Mouse (Mus musculus): Measurements from ENCODE around the gene Olfr625-ps1. TPM values are rescaled to one million over a fixed set of nuclear protein-coding genes. Genes with fewer than 3 reads are reported as not detected.

Olfr625-ps1 gene
- polyA plus RNA-seq (2014; fragmentation: Nextera tagmentation; extraction: Ambion mirVana): not detected in 2 replicates

DNA sequence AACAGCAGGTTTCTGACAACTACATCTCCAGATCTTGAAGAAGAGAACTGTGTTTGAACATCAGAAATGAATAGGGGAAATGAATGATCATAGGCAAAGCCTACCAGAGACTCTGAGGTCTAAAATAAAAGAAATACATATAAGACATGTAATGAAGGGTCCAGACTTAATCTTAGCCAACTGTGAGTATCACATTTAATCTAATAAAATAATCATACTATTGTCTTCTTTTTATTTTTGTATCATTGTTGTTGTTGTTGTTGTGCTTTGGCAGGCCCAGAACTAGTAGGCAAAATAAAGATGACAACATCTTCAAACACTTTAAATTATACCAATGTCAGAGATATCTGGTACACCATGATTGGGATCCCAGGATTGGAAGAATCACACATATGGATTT is at the start of gene Olfr625-ps1:
TSS of gene Olfr625-ps1 (plus strand) at position 301 of the 400 bp plus-strand sequence.
- Histone ChIP-seq H3K9ac (ENCODE audit: low read length) (no peak within 1 kb of the TSS), H3K27ac (ENCODE audit: low read depth, low read length) (no peak within 1 kb of the TSS), H3K9me3 (replicated peaks; ENCODE audit: control insufficient read depth, low read length) (no peaks in the 10 kb centered on the region), H3K4me3 (ENCODE audit: low read depth, low read length) (no peak within 1 kb of the TSS), H3K36me3 (ENCODE audit: control insufficient read depth, insufficient read depth, low read length) (no peaks in the 10 kb centered on the region), H3K4me2 (ENCODE audit: low read length) (no peak within 1 kb of the TSS), H3K27me3 (replicated peaks; ENCODE audit: control insufficient read depth, insufficient read depth, low read length) (no peaks in the 10 kb centered on the region), H3K4me1 (ENCODE audit: control insufficient read depth, insufficient read depth, low read length) (no peaks in the 10 kb centered on the region)
- ATAC-seq: no peak
- no peak for DNase-seq (ENCODE audit: low spot score)

DNA sequence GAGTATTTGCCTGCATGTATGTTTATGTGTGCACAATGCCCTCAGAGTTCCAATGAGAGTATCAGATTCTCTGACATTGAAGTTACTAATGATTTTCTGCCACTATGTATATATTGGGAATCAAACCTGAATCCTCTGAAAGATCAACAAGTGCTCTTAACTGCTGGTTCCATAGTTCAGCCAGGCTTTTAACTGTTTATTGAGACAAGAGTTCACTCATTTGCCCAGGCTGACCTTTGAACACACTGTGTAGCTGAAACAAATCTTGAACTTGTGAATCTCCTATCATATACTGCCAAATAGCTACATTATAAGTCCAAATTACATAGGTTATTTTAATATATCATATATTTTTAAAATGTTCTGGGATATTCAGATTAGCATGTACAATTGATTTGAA is 45.7 kb upstream of the Olfr625-ps1 start:
- DNase-seq (ENCODE audit: low spot score): no peak
- Histone ChIP-seq H3K9me3 (replicated peaks; ENCODE audit: control insufficient read depth, low read length) (no peaks in the 10 kb centered on the region), H3K36me3 (ENCODE audit: control insufficient read depth, insufficient read depth, low read length) (no peaks in the 10 kb centered on the region), H3K4me3 (ENCODE audit: low read depth, low read length) (no peak overlapping the region), H3K4me2 (ENCODE audit: low read length) (no peak overlapping the region), H3K4me1 (ENCODE audit: control insufficient read depth, insufficient read depth, low read length) (no peaks in the 10 kb centered on the region), H3K9ac (ENCODE audit: low read length) (no peak overlapping the region), H3K27ac (ENCODE audit: low read depth, low read length) (no peak overlapping the region), H3K27me3 (replicated peaks; ENCODE audit: control insufficient read depth, insufficient read depth, low read length) (no peaks in the 10 kb centered on the region)
- no peak for ATAC-seq

DNA sequence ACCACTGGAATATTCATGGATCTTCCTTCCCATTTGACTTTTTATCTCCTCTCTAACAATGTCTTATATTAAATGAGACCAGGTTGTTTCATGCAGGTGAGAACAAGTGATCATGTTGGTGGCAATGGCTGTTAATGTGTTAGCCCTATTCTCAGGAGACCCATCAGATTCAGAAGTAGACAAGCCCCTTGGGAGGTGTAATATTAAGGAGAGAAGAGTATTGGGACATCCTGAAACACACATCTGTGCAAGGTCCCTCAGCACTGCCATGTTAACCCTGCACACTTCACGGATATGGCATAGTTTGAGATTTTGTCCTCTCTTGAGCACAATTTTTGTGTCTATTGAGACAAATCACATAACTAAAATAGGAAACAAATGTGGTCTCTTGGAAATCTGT is 39.9 kb upstream of the Olfr625-ps1 start, which contains the start of gene Olfr622:
TSS of gene Olfr622 (minus strand) at position 101 of the 400 bp plus-strand sequence.
- Histone ChIP-seq H3K4me1 (ENCODE audit: control insufficient read depth, insufficient read depth, low read length) (no peaks in the 10 kb centered on the region), H3K36me3 (ENCODE audit: control insufficient read depth, insufficient read depth, low read length) (no peaks in the 10 kb centered on the region), H3K4me3 (ENCODE audit: low read depth, low read length) (no peak within 1 kb of the TSS), H3K27me3 (replicated peaks; ENCODE audit: control insufficient read depth, insufficient read depth, low read length) (no peaks in the 10 kb centered on the region), H3K9ac (ENCODE audit: low read length) (no peak within 1 kb of the TSS), H3K4me2 (ENCODE audit: low read length) (no peak within 1 kb of the TSS), H3K9me3 (replicated peaks; ENCODE audit: control insufficient read depth, low read length) (no peaks in the 10 kb centered on the region), H3K27ac (ENCODE audit: low read depth, low read length) (no peak within 1 kb of the TSS)
- WGBS: 68% methylated on average over 1 of the region's 1 CpGs
- ATAC-seq: no peak
- no peak for DNase-seq (ENCODE audit: low spot score)

DNA sequence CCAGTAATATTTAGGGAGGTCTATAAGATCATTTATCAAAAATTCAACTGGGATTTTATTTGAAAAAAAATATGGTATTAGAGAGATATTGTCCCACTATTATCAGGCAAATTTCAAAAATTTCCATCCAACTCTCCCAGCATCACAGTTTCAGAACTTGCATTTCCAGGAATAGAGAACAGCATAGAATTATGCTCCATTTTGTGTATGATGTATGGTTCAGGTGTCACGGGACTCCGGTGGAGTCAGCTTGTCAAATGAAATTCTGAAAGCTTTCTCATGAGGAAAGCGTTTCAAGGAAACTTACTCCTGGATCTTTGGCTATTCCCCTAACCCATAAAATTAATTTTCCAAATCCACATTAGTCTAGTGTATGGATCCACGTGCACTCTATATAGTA is 38.5 kb upstream of the Olfr625-ps1 start:
- no peak overlapping the region for H3K27ac ChIP-seq (ENCODE audit: low read depth, low read length)
- no peak for DNase-seq (ENCODE audit: low spot score)
- 87% methylated on average over 4 of the region's 4 CpGs for WGBS
- no peaks in the 10 kb centered on the region for H3K36me3 ChIP-seq (ENCODE audit: control insufficient read depth, insufficient read depth, low read length)
- H3K4me2 ChIP-seq (ENCODE audit: low read length): no peak overlapping the region
- no peak overlapping the region for H3K4me3 ChIP-seq (ENCODE audit: low read depth, low read length)
- H3K9me3 ChIP-seq (replicated peaks; ENCODE audit: control insufficient read depth, low read length): no peaks in the 10 kb centered on the region
- H3K9ac ChIP-seq (ENCODE audit: low read length): no peak overlapping the region
- no peak for ATAC-seq
- no peaks in the 10 kb centered on the region for H3K27me3 ChIP-seq (replicated peaks; ENCODE audit: control insufficient read depth, insufficient read depth, low read length)
- no peaks in the 10 kb centered on the region for H3K4me1 ChIP-seq (ENCODE audit: control insufficient read depth, insufficient read depth, low read length)

DNA sequence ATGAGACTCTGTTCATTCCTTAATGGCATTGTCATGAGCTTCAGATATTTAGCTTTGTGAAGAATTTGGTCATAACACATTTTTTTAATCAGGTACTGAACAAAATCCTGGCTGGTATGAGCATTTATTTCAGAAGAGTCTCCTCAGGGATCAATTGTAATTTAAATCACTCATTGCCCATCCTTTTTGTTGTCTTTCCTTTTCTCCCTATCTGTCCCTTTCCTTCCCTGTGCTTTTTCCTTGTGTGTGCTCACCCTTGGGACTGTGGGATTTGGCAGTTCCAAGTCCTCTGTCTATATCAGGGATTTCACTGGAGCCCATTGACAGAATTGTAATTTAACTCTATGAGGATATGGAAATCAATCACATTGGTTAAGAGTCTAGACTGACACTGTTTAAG is 18.9 kb upstream of the Olfr625-ps1 start, which contains the start of gene Olfr623:
TSS of gene Olfr623 (minus strand) at position 101 of the 400 bp plus-strand sequence.
- no peaks in the 10 kb centered on the region for H3K36me3 ChIP-seq (ENCODE audit: control insufficient read depth, insufficient read depth, low read length)
- H3K4me1 ChIP-seq (ENCODE audit: control insufficient read depth, insufficient read depth, low read length): no peaks in the 10 kb centered on the region
- H3K4me2 ChIP-seq (ENCODE audit: low read length): no peak within 1 kb of the TSS
- no peaks in the 10 kb centered on the region for H3K27me3 ChIP-seq (replicated peaks; ENCODE audit: control insufficient read depth, insufficient read depth, low read length)
- no peaks in the 10 kb centered on the region for H3K9me3 ChIP-seq (replicated peaks; ENCODE audit: control insufficient read depth, low read length)
- H3K9ac ChIP-seq (ENCODE audit: low read length): no peak within 1 kb of the TSS
- no peak within 1 kb of the TSS for H3K27ac ChIP-seq (ENCODE audit: low read depth, low read length)
- no peak within 1 kb of the TSS for H3K4me3 ChIP-seq (ENCODE audit: low read depth, low read length)
- no peak for ATAC-seq
- no peak for DNase-seq (ENCODE audit: low spot score)

DNA sequence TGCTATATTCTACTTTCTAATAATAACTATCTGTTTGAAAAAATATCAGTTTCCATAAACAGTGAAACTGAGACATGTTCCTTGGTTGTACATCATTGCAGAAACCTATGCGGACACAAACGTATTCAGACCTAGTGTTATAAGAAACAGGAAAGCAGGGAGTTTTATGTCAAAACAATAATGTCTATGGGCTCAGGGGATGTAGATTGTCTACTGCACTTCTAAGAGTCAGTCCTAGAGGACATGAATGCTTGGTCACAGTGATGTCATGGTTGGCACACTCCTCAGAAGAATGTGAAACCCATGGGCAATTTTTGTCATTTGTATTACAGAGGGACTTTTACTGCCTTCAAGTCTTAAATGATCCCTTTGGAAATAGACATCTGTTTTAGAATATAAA is 11.4 kb upstream of the Olfr625-ps1 start, which contains the start of gene Olfr624:
TSS of gene Olfr624 (minus strand) at position 101 of the 400 bp plus-strand sequence.
- no peaks in the 10 kb centered on the region for H3K27me3 ChIP-seq (replicated peaks; ENCODE audit: control insufficient read depth, insufficient read depth, low read length)
- no peak within 1 kb of the TSS for H3K27ac ChIP-seq (ENCODE audit: low read depth, low read length)
- H3K4me3 ChIP-seq (ENCODE audit: low read depth, low read length): no peak within 1 kb of the TSS
- ATAC-seq (no peak), DNase-seq (ENCODE audit: low spot score) (no peak)
- H3K4me2 ChIP-seq (ENCODE audit: low read length): no peak within 1 kb of the TSS
- no peaks in the 10 kb centered on the region for H3K4me1 ChIP-seq (ENCODE audit: control insufficient read depth, insufficient read depth, low read length)
- WGBS: 91% methylated on average over 2 of the region's 2 CpGs
- H3K9ac ChIP-seq (ENCODE audit: low read length): no peak within 1 kb of the TSS
- no peaks in the 10 kb centered on the region for H3K9me3 ChIP-seq (replicated peaks; ENCODE audit: control insufficient read depth, low read length)
- H3K36me3 ChIP-seq (ENCODE audit: control insufficient read depth, insufficient read depth, low read length): no peaks in the 10 kb centered on the region

DNA sequence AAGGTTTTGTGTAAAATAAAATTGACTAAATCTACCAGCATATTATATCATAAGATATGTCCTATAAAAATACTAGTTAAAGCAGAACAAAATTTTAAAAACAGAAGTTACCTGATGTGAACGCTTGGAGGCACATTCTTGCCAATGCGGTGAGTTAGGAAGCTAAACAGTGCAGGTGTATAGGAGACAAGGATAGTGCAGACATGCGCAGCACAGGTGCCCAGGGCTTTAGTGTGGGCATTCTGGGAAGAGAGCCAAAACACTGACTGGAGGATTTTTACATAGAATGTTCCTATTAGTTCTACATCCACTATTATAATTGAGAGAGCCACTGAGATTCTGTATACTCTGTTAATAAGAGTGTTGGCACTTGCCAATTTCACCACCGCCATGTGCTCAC is 16.9 kb downstream of the Olfr625-ps1 start:
- Histone ChIP-seq H3K9ac (ENCODE audit: low read length) (no peak overlapping the region), H3K9me3 (replicated peaks; ENCODE audit: control insufficient read depth, low read length) (no peaks in the 10 kb centered on the region), H3K4me3 (ENCODE audit: low read depth, low read length) (no peak overlapping the region), H3K4me1 (ENCODE audit: control insufficient read depth, insufficient read depth, low read length) (no peaks in the 10 kb centered on the region), H3K27ac (ENCODE audit: low read depth, low read length) (no peak overlapping the region), H3K36me3 (ENCODE audit: control insufficient read depth, insufficient read depth, low read length) (no peaks in the 10 kb centered on the region), H3K4me2 (ENCODE audit: low read length) (no peak overlapping the region), H3K27me3 (replicated peaks; ENCODE audit: control insufficient read depth, insufficient read depth, low read length) (no peaks in the 10 kb centered on the region)
- peak; percentile 3 for DNase-seq (ENCODE audit: low spot score)
- ATAC-seq: no peak
- WGBS: 85% methylated on average over 4 of the region's 4 CpGs

DNA sequence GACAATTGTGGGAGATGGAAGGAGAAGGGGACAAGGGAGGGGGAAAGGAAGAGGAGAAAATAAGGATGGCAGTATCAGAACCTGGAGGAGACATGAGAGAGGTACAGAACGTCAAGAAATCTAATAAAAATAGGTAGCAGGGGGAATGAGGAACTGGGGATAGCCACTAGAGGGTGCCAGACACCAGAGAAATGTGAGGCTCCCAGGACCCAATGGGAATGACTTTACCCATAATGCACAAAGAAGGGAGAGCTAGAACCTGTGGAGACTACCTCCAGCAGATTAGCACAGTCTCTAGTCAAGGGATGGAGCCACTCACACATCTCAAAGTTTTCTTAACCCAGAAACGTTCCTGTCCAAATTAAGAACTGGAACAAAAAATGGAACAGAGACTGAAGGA is 29.5 kb downstream of the Olfr625-ps1 start:
- H3K27ac ChIP-seq (ENCODE audit: low read depth, low read length): no peak overlapping the region
- no peak for ATAC-seq
- H3K9me3 ChIP-seq (replicated peaks; ENCODE audit: control insufficient read depth, low read length): no peaks in the 10 kb centered on the region
- no peak overlapping the region for H3K9ac ChIP-seq (ENCODE audit: low read length)
- no peaks in the 10 kb centered on the region for H3K27me3 ChIP-seq (replicated peaks; ENCODE audit: control insufficient read depth, insufficient read depth, low read length)
- no peak for DNase-seq (ENCODE audit: low spot score)
- WGBS: 41% methylated on average over 2 of the region's 2 CpGs
- no peaks in the 10 kb centered on the region for H3K36me3 ChIP-seq (ENCODE audit: control insufficient read depth, insufficient read depth, low read length)
- no peak overlapping the region for H3K4me3 ChIP-seq (ENCODE audit: low read depth, low read length)
- no peaks in the 10 kb centered on the region for H3K4me1 ChIP-seq (ENCODE audit: control insufficient read depth, insufficient read depth, low read length)
- no peak overlapping the region for H3K4me2 ChIP-seq (ENCODE audit: low read length)

DNA sequence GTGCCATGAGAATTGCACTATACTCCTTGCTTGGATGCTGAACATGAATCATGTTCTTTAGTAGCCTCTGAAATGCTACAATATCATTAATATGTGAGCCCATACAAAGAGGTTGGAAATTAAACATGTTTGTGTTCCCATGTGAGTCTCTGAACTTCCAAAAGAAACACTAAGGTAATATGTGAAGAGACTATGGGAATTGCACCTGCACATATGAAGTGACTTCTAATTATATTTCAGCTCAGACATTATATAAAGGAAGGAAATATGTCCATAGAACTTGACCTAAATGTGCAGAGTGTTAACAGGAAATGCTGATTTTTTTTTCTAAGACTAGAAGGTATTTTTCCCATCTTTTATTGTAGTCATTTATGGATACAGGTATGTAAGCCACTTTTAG is 31.9 kb downstream of the Olfr625-ps1 start, which contains the start of gene Olfr243:
TSS of gene Olfr243 (plus strand) at position 301 of the 400 bp plus-strand sequence.
- no peaks in the 10 kb centered on the region for H3K27me3 ChIP-seq (replicated peaks; ENCODE audit: control insufficient read depth, insufficient read depth, low read length)
- no peaks in the 10 kb centered on the region for H3K36me3 ChIP-seq (ENCODE audit: control insufficient read depth, insufficient read depth, low read length)
- no peak for DNase-seq (ENCODE audit: low spot score)
- no peak within 1 kb of the TSS for H3K4me3 ChIP-seq (ENCODE audit: low read depth, low read length)
- no peak for ATAC-seq
- H3K4me2 ChIP-seq (ENCODE audit: low read length): no peak within 1 kb of the TSS
- no peaks in the 10 kb centered on the region for H3K4me1 ChIP-seq (ENCODE audit: control insufficient read depth, insufficient read depth, low read length)
- H3K9me3 ChIP-seq (replicated peaks; ENCODE audit: control insufficient read depth, low read length): no peaks in the 10 kb centered on the region
- H3K9ac ChIP-seq (ENCODE audit: low read length): no peak within 1 kb of the TSS
- no peak within 1 kb of the TSS for H3K27ac ChIP-seq (ENCODE audit: low read depth, low read length)

Data from forebrain, embryonic 14.5 days (tissue).